Mouse (Mus musculus): ENCODE measurements at regions not wholly inside any gene's neighbourhood (a gene's known extent, or its start where the extent isn't known, plus 50 kb on each side); places are given as distances from the start of the nearest gene placed in this dataset.

GRCm38 (mm10) chr4:100725811-100726210 is 50.7 kb upstream of the Cachd1 start:
- TF ChIP-seq POLR2A (IDR thresholded peaks at IDR 0.05; ENCODE audit: low read depth, low read length) = no peak
- no peak for TF ChIP-seq EP300 (IDR thresholded peaks at IDR 0.05; ENCODE audit: low read length)
- no peak for TF ChIP-seq MAFK (IDR thresholded peaks at IDR 0.05; ENCODE audit: insufficient replicate concordance, low read length)
- TF ChIP-seq NRF1 (IDR thresholded peaks at IDR 0.05; ENCODE audit: low read depth, low read length) = no peak
- no peak for TF ChIP-seq SMC3 (IDR thresholded peaks at IDR 0.05; ENCODE audit: low read depth, low read length)
- no peak for TF ChIP-seq MXI1 (IDR thresholded peaks at IDR 0.05; ENCODE audit: low read depth, low read length)
- TF ChIP-seq CTCF (conservative IDR thresholded peaks at IDR 0.05 in 1 of 2, IDR thresholded peaks at IDR 0.05 in 1 of 2; ENCODE audit: low read depth in 2 of 2, low read length in 2 of 2) = no peak
- no peak for TF ChIP-seq ZC3H11A (IDR thresholded peaks at IDR 0.05; ENCODE audit: low read depth, low read length)
- no peak for TF ChIP-seq MAX (IDR thresholded peaks at IDR 0.05; ENCODE audit: low read length)
- no peak for TF ChIP-seq GABPA (IDR thresholded peaks at IDR 0.05; ENCODE audit: insufficient replicate concordance, low read depth, low read length)
- TF ChIP-seq RAD21 (IDR thresholded peaks at IDR 0.05; ENCODE audit: low read depth, low read length) = no peak
